Mouse (Mus musculus): ENCODE results near the gene Cacna2d2. TPM values are rescaled to one million over a fixed set of nuclear protein-coding genes. Genes with fewer than 3 reads are reported as not detected.

Gene Cacna2d2
- polyA plus RNA-seq, 1 experiment from 2014 or later = 0.02 TPM

GRCm38 (mm10) chr9:107375451-107375850 lies 24.0 kb upstream of the Cacna2d2 start:
- Histone ChIP-seq H3K9me3 (replicated peaks) (no peaks in the 10 kb centered on the region), H3K27ac (0 out of 2 replicates have a peak overlapping the region, but pooled peaks have one; percentile 2), H3K9ac (no peak overlapping the region), H3K4me2 (peak overlapping the region; percentile 35), H3K27me3 (replicated peaks) (peaks cover 72% of the 10 kb centered on the region), H3K4me1 (peaks cover 67% of the 10 kb centered on the region), H3K4me3 (no peak overlapping the region), H3K36me3 (no peaks in the 10 kb centered on the region)
- WGBS (ENCODE audit: insufficient replicate concordance) = 24% methylated on average over 5 of the region's 5 CpGs
- ATAC-seq = peak; percentile 54

DNA sequence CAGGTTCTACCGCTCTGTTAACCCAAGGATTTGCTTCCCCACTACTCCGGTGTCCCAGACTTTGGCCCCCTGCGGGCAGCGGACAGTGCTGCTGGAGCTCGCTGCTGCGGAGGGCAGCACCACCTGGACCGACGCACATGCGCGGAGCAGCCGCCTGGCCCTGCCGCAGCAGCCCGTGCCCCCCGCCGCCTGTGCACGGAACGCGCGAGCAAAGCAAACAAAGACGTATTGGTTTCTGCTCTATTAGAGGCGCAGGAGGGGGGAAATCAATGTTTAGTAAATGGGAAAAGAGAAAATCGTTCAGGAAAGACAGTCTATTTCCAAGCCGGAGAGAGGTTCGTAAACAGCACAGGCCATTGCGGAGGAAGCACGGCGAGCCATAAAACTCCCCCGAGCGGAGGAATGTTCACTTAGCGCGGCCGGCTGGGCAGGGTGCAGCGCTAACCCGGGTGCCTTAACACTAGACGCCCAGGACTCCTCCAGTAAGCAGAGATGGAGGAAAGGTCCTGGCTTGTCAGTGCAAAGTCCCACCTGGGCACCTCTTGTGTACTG lies 21.4 kb upstream of the Cacna2d2 start:
- Histone ChIP-seq H3K36me3 (no peaks in the 10 kb centered on the region), H3K9ac (no peak overlapping the region), H3K4me1 (peaks cover 41% of the 10 kb centered on the region), H3K9me3 (replicated peaks) (no peaks in the 10 kb centered on the region), H3K4me3 (peak overlapping the region; percentile 30), H3K4me2 (peak overlapping the region; percentile 48), H3K27ac (no peak overlapping the region), H3K27me3 (replicated peaks) (peaks cover 98% of the 10 kb centered on the region)
- 2% methylated on average over 35 of the region's 35 CpGs for WGBS (ENCODE audit: insufficient replicate concordance)
- no peak for ATAC-seq

GRCm38 (mm10) chr9:107381723-107382122 lies 17.7 kb upstream of the Cacna2d2 start:
- 0 out of 2 replicates have a peak, but pooled peaks have one; percentile 24 for ATAC-seq
- Histone ChIP-seq H3K36me3 (no peaks in the 10 kb centered on the region), H3K4me1 (peaks cover 10% of the 10 kb centered on the region; the same call in 1 of the 2 replicates), H3K4me3 (no peak overlapping the region), H3K9ac (no peak overlapping the region), H3K27ac (no peak overlapping the region), H3K9me3 (replicated peaks) (no peaks in the 10 kb centered on the region), H3K27me3 (replicated peaks) (peaks cover 99% of the 10 kb centered on the region), H3K4me2 (no peak overlapping the region)
- 12% methylated on average over 8 of the region's 8 CpGs for WGBS (ENCODE audit: insufficient replicate concordance)

- H3K9me3 ChIP-seq (replicated peaks) = no peaks in the 10 kb centered on the region
- H3K27me3 ChIP-seq (replicated peaks) = peaks cover 96% of the 10 kb centered on the region
- H3K4me3 ChIP-seq = no peak overlapping the region
- H3K4me1 ChIP-seq = no peaks in the 10 kb centered on the region
- no peak overlapping the region for H3K27ac ChIP-seq
- no peak for ATAC-seq
- no peak overlapping the region for H3K4me2 ChIP-seq
- H3K36me3 ChIP-seq = no peaks in the 10 kb centered on the region
- no peak overlapping the region for H3K9ac ChIP-seq
- WGBS (ENCODE audit: insufficient replicate concordance) = 34% methylated on average over 3 of the region's 3 CpGs
Observed at GRCm38 (mm10) chr9:107384396-107384795, 15.0 kb upstream of the Cacna2d2 start.

DNA sequence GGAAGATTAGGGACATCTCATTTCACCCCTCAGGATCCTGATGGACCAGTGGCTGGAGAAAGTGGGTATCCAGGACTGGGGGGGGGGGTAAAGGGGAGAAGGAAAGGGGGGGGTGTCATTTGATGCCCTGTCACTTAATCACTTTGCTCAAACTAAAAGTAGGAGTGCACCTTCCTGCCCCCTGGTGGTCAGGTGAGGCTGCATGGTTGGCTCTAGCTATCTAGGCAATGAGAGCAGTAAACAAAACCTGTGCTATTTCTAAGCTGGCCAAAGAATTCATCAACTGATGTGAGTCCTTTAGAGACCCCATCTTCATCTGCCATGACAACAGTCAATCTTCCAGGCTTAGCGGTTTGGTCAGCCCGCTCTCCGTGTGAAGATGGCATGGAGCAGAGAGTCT lies 12.7 kb upstream of the Cacna2d2 start:
- H3K27me3 ChIP-seq (replicated peaks) = peaks cover 90% of the 10 kb centered on the region
- H3K4me3 ChIP-seq = no peak overlapping the region
- no peaks in the 10 kb centered on the region for H3K4me1 ChIP-seq
- 52% methylated on average over 3 of the region's 3 CpGs for WGBS (ENCODE audit: insufficient replicate concordance)
- no peak overlapping the region for H3K9ac ChIP-seq
- no peak overlapping the region for H3K27ac ChIP-seq
- H3K36me3 ChIP-seq = no peaks in the 10 kb centered on the region
- no peak overlapping the region for H3K4me2 ChIP-seq
- ATAC-seq = no peak
- H3K9me3 ChIP-seq (replicated peaks) = no peaks in the 10 kb centered on the region

GRCm38 (mm10) chr9:107387708-107388107 lies 11.7 kb upstream of the Cacna2d2 start:
- WGBS (ENCODE audit: insufficient replicate concordance) = 75% methylated on average over 3 of the region's 3 CpGs
- Histone ChIP-seq H3K9me3 (replicated peaks) (no peaks in the 10 kb centered on the region), H3K4me3 (no peak overlapping the region), H3K27ac (no peak overlapping the region), H3K36me3 (no peaks in the 10 kb centered on the region), H3K9ac (no peak overlapping the region), H3K27me3 (replicated peaks) (peaks cover 86% of the 10 kb centered on the region), H3K4me2 (no peak overlapping the region), H3K4me1 (no peaks in the 10 kb centered on the region)
- ATAC-seq = no peak

- H3K27ac ChIP-seq = no peak overlapping the region
- 29% methylated on average over 2 of the region's 2 CpGs for WGBS (ENCODE audit: insufficient replicate concordance)
- H3K4me3 ChIP-seq = no peak overlapping the region
- H3K4me2 ChIP-seq = no peak overlapping the region
- no peak overlapping the region for H3K9ac ChIP-seq
- H3K27me3 ChIP-seq (replicated peaks) = peaks cover 86% of the 10 kb centered on the region
- no peaks in the 10 kb centered on the region for H3K9me3 ChIP-seq (replicated peaks)
- no peaks in the 10 kb centered on the region for H3K36me3 ChIP-seq
- no peaks in the 10 kb centered on the region for H3K4me1 ChIP-seq
- no peak for ATAC-seq
Observed at GRCm38 (mm10) chr9:107388263-107388662, 11.1 kb upstream of the Cacna2d2 start.

GRCm38 (mm10) chr9:107396397-107396796 lies 3.0 kb upstream of the Cacna2d2 start:
- H3K9ac ChIP-seq = no peak overlapping the region
- no peak overlapping the region for H3K27ac ChIP-seq
- peaks cover 5% of the 10 kb centered on the region; the same call in 1 of the 2 replicates for H3K4me1 ChIP-seq
- H3K27me3 ChIP-seq (replicated peaks) = peaks cover 92% of the 10 kb centered on the region
- no peak for ATAC-seq
- no peaks in the 10 kb centered on the region for H3K9me3 ChIP-seq (replicated peaks)
- H3K4me2 ChIP-seq = no peak overlapping the region
- H3K36me3 ChIP-seq = no peaks in the 10 kb centered on the region
- no peak overlapping the region for H3K4me3 ChIP-seq
- 19% methylated on average over 4 of the region's 4 CpGs for WGBS (ENCODE audit: insufficient replicate concordance)

- Histone ChIP-seq H3K9ac (no peak overlapping the region), H3K27ac (no peak overlapping the region), H3K9me3 (replicated peaks) (no peaks in the 10 kb centered on the region), H3K4me3 (no peak overlapping the region), H3K4me1 (peaks cover 5% of the 10 kb centered on the region; the same call in 1 of the 2 replicates), H3K4me2 (peak overlapping the region; percentile 72; the same call in 1 of the 2 replicates), H3K36me3 (no peaks in the 10 kb centered on the region), H3K27me3 (replicated peaks) (peaks cover 98% of the 10 kb centered on the region)
- whole genome bisulfite sequencing (ENCODE audit: insufficient replicate concordance) = 27% methylated on average over 11 of the region's 11 CpGs
- no peak for ATAC-seq
Observed at GRCm38 (mm10) chr9:107398968-107399367, 444 bp upstream of the Cacna2d2 start.

- Histone ChIP-seq H3K27me3 (replicated peaks) (peaks cover 98% of the 10 kb centered on the region), H3K27ac (no peak overlapping the region), H3K4me3 (peak overlapping the region; percentile 55), H3K9me3 (replicated peaks) (no peaks in the 10 kb centered on the region), H3K4me2 (peak overlapping the region; percentile 72), H3K36me3 (no peaks in the 10 kb centered on the region), H3K9ac (no peak overlapping the region), H3K4me1 (peaks cover 5% of the 10 kb centered on the region; the same call in 1 of the 2 replicates)
- 1% methylated on average over 31 of the region's 45 CpGs for WGBS (ENCODE audit: insufficient replicate concordance)
- no peak for ATAC-seq
Observed at GRCm38 (mm10) chr9:107400060-107400511, 674 bp downstream of the Cacna2d2 start.

DNA sequence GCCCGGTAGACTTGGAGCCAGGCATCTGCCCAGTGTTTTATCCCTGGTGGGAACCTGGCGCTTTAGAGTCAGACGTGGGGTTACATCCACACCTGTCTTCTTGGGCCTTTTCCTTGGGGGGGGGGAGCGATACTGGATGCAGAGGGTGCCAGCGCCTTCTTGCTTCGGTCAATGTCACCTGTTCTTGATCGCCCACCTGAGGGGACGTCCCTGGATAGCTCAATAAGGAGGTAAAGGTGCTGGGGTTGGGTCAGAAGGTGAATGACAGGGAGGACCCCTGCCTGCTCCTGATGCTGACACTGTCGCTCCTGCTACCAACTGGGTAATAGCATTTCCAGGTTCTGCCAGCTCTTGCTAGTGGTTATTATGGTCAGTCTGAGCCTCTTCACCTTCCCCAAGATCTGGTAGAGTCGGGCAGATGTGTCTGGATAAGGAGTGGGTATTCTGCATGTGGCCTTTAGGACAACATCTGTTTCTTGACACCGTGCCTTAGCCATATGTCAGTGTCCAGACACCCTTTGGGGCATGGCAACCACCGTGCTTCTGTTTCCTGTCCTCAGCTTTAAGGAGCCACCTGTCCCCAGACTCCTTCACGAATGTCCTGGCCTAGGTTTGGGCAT lies 1.4 kb downstream of the Cacna2d2 start:
- 16% methylated on average over 13 of the region's 13 CpGs for WGBS (ENCODE audit: insufficient replicate concordance)
- peak overlapping the region; percentile 72 for H3K4me2 ChIP-seq

GRCm38 (mm10) chr9:107403116-107403515 lies 3.7 kb downstream of the Cacna2d2 start:
- peaks cover 5% of the 10 kb centered on the region; the same call in 1 of the 2 replicates for H3K4me1 ChIP-seq
- 51% methylated on average over 7 of the region's 7 CpGs for WGBS (ENCODE audit: insufficient replicate concordance)
- no peaks in the 10 kb centered on the region for H3K36me3 ChIP-seq
- H3K9me3 ChIP-seq (replicated peaks) = no peaks in the 10 kb centered on the region
- no peak overlapping the region for H3K4me2 ChIP-seq
- no peak overlapping the region for H3K4me3 ChIP-seq
- no peak overlapping the region for H3K27ac ChIP-seq
- H3K27me3 ChIP-seq (replicated peaks) = peaks cover 94% of the 10 kb centered on the region
- ATAC-seq = no peak
- H3K9ac ChIP-seq = no peak overlapping the region

More for the DNA sequence above, 1.4 kb downstream of the Cacna2d2 start:
- no peak for ATAC-seq
- Histone ChIP-seq H3K4me1 (peaks cover 5% of the 10 kb centered on the region; the same call in 1 of the 2 replicates), H3K9ac (no peak overlapping the region), H3K36me3 (no peaks in the 10 kb centered on the region), H3K27me3 (replicated peaks) (peaks cover 98% of the 10 kb centered on the region), H3K27ac (no peak overlapping the region), H3K9me3 (replicated peaks) (no peaks in the 10 kb centered on the region), H3K4me3 (peak overlapping the region; percentile 55)

All from liver, embryonic 12.5 days (tissue).